Mouse (Mus musculus) embryonic facial prominence, embryonic 13.5 days (tissue): ENCODE measurements around the gene Gm4707. TPM values are rescaled to one million over a fixed set of nuclear protein-coding genes. Genes with fewer than 3 reads are reported as not detected.
A peak's percentile ranks its signal among the peaks of the same experiment; 100 is the strongest.
"Not testable (repeated sequence)": the region's sequence is repeated elsewhere in the genome, so short reads cannot be mapped to it uniquely, and the experiment has no call there.

Experiments used
- ATAC-seq: fragments of 200-750 bp; cut with Nextera tagmentation; 2 replicates; pipeline ENCODE4 v1.8.0; 2017; ENCODE audit warnings: low read depth; ENCODE audit not compliant: insufficient number of reproducible peaks, insufficient read depth, low FRiP score, low TSS enrichment
- H3K27ac ChIP-seq: fragments of 300-500 bp; sonication (generic); 2 replicates; pipeline ENCODE4 v1.5.1; 2015; ENCODE audit warnings: moderate library complexity, mild to moderate bottlenecking, inconsistent platforms
- H3K27me3 ChIP-seq: fragments of 300-500 bp; sonication (generic); 2 replicates; pipeline ENCODE4 v1.6.1; 2015; ENCODE audit warnings: mild to moderate bottlenecking, inconsistent platforms
- H3K36me3 ChIP-seq: fragments of 300-500 bp; sonication (generic); 2 replicates; pipeline ENCODE4 v1.6.1; 2015; ENCODE audit warnings: mild to moderate bottlenecking, inconsistent platforms
- H3K4me1 ChIP-seq: fragments of 300-500 bp; sonication (generic); 2 replicates; pipeline ENCODE4 v1.6.1; 2015; ENCODE audit warnings: inconsistent platforms
- H3K4me2 ChIP-seq: fragments of 300-500 bp; sonication (generic); 2 replicates; pipeline ENCODE4 v1.6.1; 2015; ENCODE audit warnings: moderate library complexity, mild to moderate bottlenecking, inconsistent platforms
- H3K4me3 ChIP-seq: fragments of 300-500 bp; sonication (generic); 2 replicates; pipeline ENCODE4 v1.5.1; 2015; ENCODE audit warnings: mild to moderate bottlenecking, inconsistent platforms
- H3K9ac ChIP-seq: fragments of 300-500 bp; sonication (generic); 2 replicates; pipeline ENCODE4 v1.6.1; 2015; ENCODE audit warnings: mild to moderate bottlenecking, inconsistent platforms
- H3K9me3 ChIP-seq: fragments of 300-500 bp; sonication (generic); 2 replicates; pipeline ENCODE4 v1.6.1; 2016; ENCODE audit warnings: inconsistent platforms
- WGBS: fragments of 180-500 bp; shearing (Covaris S2); methylation state at CpG from one replicate; pipeline ENCODE4 v1.1.7; 2015; ENCODE audit warnings: mixed read lengths; 5-methylcytosine and 5-hydroxymethylcytosine counted together
- polyA plus RNA-seq: library from polyadenylated mRNA; unstranded; fragments of >200 nt; fragmentation: Nextera tagmentation; extraction: Ambion mirVana; gene quantifications from 2 replicates; pipeline ENCODE4 v1.2.1, GENCODE M21; 2015

Gm4707 gene
- polyA plus RNA-seq, 1 experiment from 2014 or later = 5.0 TPM

- H3K9me3 ChIP-seq = no peaks in the 10 kb centered on the region
- no peak overlapping the region for H3K4me2 ChIP-seq
- WGBS = 95% methylated on average over 8 of the region's 8 CpGs
- H3K27ac ChIP-seq = no peak overlapping the region
- H3K27me3 ChIP-seq = no peaks in the 10 kb centered on the region
- peaks cover 14% of the 10 kb centered on the region for H3K4me1 ChIP-seq
- H3K4me3 ChIP-seq = no peak overlapping the region
- no peak overlapping the region for H3K9ac ChIP-seq
- no peak for ATAC-seq
- H3K36me3 ChIP-seq = no peaks in the 10 kb centered on the region
Observed at GRCm38 (mm10) chr17:71477481-71477880, 17.8 kb upstream of the Gm4707 start.

- ATAC-seq = no peak
- H3K4me2 ChIP-seq = peak overlapping the region; percentile 84
- H3K4me1 ChIP-seq = peaks cover 14% of the 10 kb centered on the region
- peak overlapping the region; percentile 99; the same call in 1 of the 2 replicates for H3K27ac ChIP-seq
- no peaks in the 10 kb centered on the region for H3K36me3 ChIP-seq
- H3K27me3 ChIP-seq = no peaks in the 10 kb centered on the region
- H3K4me3 ChIP-seq = peak overlapping the region; percentile 86
- 77% methylated on average over 7 of the region's 7 CpGs for WGBS
- H3K9ac ChIP-seq = peak overlapping the region; percentile 95; the same call in 1 of the 2 replicates
- no peaks in the 10 kb centered on the region for H3K9me3 ChIP-seq
Observed at GRCm38 (mm10) chr17:71476346-71477020, 16.8 kb upstream of the Gm4707 start.

- H3K27me3 ChIP-seq = no peaks in the 10 kb centered on the region
- H3K4me1 ChIP-seq = peaks cover 14% of the 10 kb centered on the region
- H3K4me2 ChIP-seq = peak overlapping the region; percentile 84
- peak; percentile 79 for ATAC-seq
- peak overlapping the region; percentile 86 for H3K4me3 ChIP-seq
- no peaks in the 10 kb centered on the region for H3K9me3 ChIP-seq
- H3K36me3 ChIP-seq = no peaks in the 10 kb centered on the region
- H3K27ac ChIP-seq = peak overlapping the region; percentile 99
- under 1% methylated on average over 31 of the region's 31 CpGs for WGBS
- H3K9ac ChIP-seq = peak overlapping the region; percentile 95
Observed at GRCm38 (mm10) chr17:71475705-71476089, 16.0 kb upstream of the Gm4707 start.

- peak; percentile 96 for ATAC-seq
- no peaks in the 10 kb centered on the region for H3K27me3 ChIP-seq
- H3K9ac ChIP-seq = peak within 1 kb of the TSS; percentile 95
- no peaks in the 10 kb centered on the region for H3K36me3 ChIP-seq
- peak within 1 kb of the TSS; percentile 84 for H3K4me2 ChIP-seq
- H3K9me3 ChIP-seq = no peaks in the 10 kb centered on the region
- WGBS = under 1% methylated on average over 103 of the region's 109 CpGs
- H3K27ac ChIP-seq = peak within 1 kb of the TSS; percentile 99
- H3K4me1 ChIP-seq = peaks cover 14% of the 10 kb centered on the region
- peak within 1 kb of the TSS; percentile 86 for H3K4me3 ChIP-seq
Observed at GRCm38 (mm10) chr17:71474762-71475704, 15.3 kb upstream of the Gm4707 start, which contains the start of gene Smchd1. TSS of gene Smchd1 (minus strand) at chr17:71475343.

- H3K4me3 ChIP-seq = peak overlapping the region; percentile 86
- no peaks in the 10 kb centered on the region for H3K27me3 ChIP-seq
- peak overlapping the region; percentile 84 for H3K4me2 ChIP-seq
- peak overlapping the region; percentile 99; the same call in 1 of the 2 replicates for H3K27ac ChIP-seq
- H3K4me1 ChIP-seq = peaks cover 14% of the 10 kb centered on the region
- H3K9me3 ChIP-seq = no peaks in the 10 kb centered on the region
- 14% methylated on average over 8 of the region's 8 CpGs for WGBS
- no peak for ATAC-seq
- H3K9ac ChIP-seq = peak overlapping the region; percentile 95
- no peaks in the 10 kb centered on the region for H3K36me3 ChIP-seq
Observed at GRCm38 (mm10) chr17:71474128-71474527, 14.4 kb upstream of the Gm4707 start.

GRCm38 (mm10) chr17:71471261-71471660 lies 11.5 kb upstream of the Gm4707 start:
- H3K4me2 ChIP-seq = no peak overlapping the region
- H3K27me3 ChIP-seq = no peaks in the 10 kb centered on the region
- no peak overlapping the region for H3K4me3 ChIP-seq
- H3K9ac ChIP-seq = no peak overlapping the region
- ATAC-seq = no peak
- H3K27ac ChIP-seq = no peak overlapping the region
- H3K4me1 ChIP-seq = peaks cover 11% of the 10 kb centered on the region
- H3K9me3 ChIP-seq = no peaks in the 10 kb centered on the region
- no peaks in the 10 kb centered on the region for H3K36me3 ChIP-seq
- WGBS = 80% methylated on average over 2 of the region's 2 CpGs

GRCm38 (mm10) chr17:71460312-71460711 lies 594 bp upstream of the Gm4707 start:
- WGBS = 88% methylated on average over 3 of the region's 3 CpGs
- Histone ChIP-seq H3K4me1 (no peaks in the 10 kb centered on the region), H3K9ac (no peak overlapping the region), H3K36me3 (peaks cover 58% of the 10 kb centered on the region), H3K9me3 (no peaks in the 10 kb centered on the region), H3K27me3 (no peaks in the 10 kb centered on the region), H3K4me2 (no peak overlapping the region), H3K27ac (no peak overlapping the region), H3K4me3 (no peak overlapping the region)
- no peak for ATAC-seq

- not testable (repeated sequence) for H3K4me1 ChIP-seq, H3K9me3 ChIP-seq, H3K27ac ChIP-seq, H3K4me3 ChIP-seq, H3K27me3 ChIP-seq, ATAC-seq, H3K9ac ChIP-seq, H3K4me2 ChIP-seq
- 87% methylated on average over 6 of the region's 6 CpGs for WGBS
- H3K36me3 ChIP-seq = peaks cover 48% of the 10 kb centered on the region
Observed at GRCm38 (mm10) chr17:71457361-71457760, 2.4 kb downstream of the Gm4707 start.

- H3K4me3 ChIP-seq = no peak overlapping the region
- no peaks in the 10 kb centered on the region for H3K4me1 ChIP-seq
- no peak overlapping the region for H3K9ac ChIP-seq
- no peaks in the 10 kb centered on the region for H3K27me3 ChIP-seq
- 95% methylated on average over 6 of the region's 6 CpGs for WGBS
- no peak overlapping the region for H3K4me2 ChIP-seq
- peaks cover 43% of the 10 kb centered on the region for H3K36me3 ChIP-seq
- H3K27ac ChIP-seq = no peak overlapping the region
- no peaks in the 10 kb centered on the region for H3K9me3 ChIP-seq
- ATAC-seq = no peak
Observed at GRCm38 (mm10) chr17:71445191-71445590, 14.5 kb downstream of the Gm4707 start.

- WGBS = 82% methylated on average over 2 of the region's 2 CpGs
- no peaks in the 10 kb centered on the region for H3K27me3 ChIP-seq
Observed at GRCm38 (mm10) chr17:71444718-71445117, 15.0 kb downstream of the Gm4707 start.

GRCm38 (mm10) chr17:71444126-71444525 lies 15.6 kb downstream of the Gm4707 start:
- no peak overlapping the region for H3K27ac ChIP-seq
- H3K4me1 ChIP-seq = no peaks in the 10 kb centered on the region
- no peak overlapping the region for H3K9ac ChIP-seq
- H3K9me3 ChIP-seq = no peaks in the 10 kb centered on the region
- H3K4me2 ChIP-seq = no peak overlapping the region
- H3K4me3 ChIP-seq = no peak overlapping the region
- no peaks in the 10 kb centered on the region for H3K27me3 ChIP-seq
- 95% methylated on average over 3 of the region's 3 CpGs for WGBS
- ATAC-seq = no peak
- peaks cover 43% of the 10 kb centered on the region for H3K36me3 ChIP-seq

More at GRCm38 (mm10) chr17:71444718-71445117, 15.0 kb downstream of the Gm4707 start:
- Histone ChIP-seq H3K27ac (no peak overlapping the region), H3K9ac (no peak overlapping the region), H3K4me3 (no peak overlapping the region), H3K4me1 (no peaks in the 10 kb centered on the region), H3K4me2 (no peak overlapping the region), H3K36me3 (peaks cover 43% of the 10 kb centered on the region), H3K9me3 (no peaks in the 10 kb centered on the region)
- ATAC-seq = no peak
